Mouse (Mus musculus) hindbrain, embryonic 15.5 days (tissue): ENCODE measurements around the gene Camta1. TPM values are rescaled to one million over a fixed set of nuclear protein-coding genes. Genes with fewer than 3 reads are reported as not detected.
A peak's percentile ranks its signal among the peaks of the same experiment; 100 is the strongest.

Experiments used
- ATAC-seq: fragments of 200-750 bp; cut with Nextera tagmentation; 2 replicates; pipeline ENCODE4 v1.8.0; 2017; ENCODE audit warnings: low read depth, moderate number of reproducible peaks, moderate TSS enrichment; ENCODE audit not compliant: low FRiP score
- H3K27ac ChIP-seq: fragments of 300-500 bp; sonication (generic); replicated peaks from 2 replicates; pipeline ENCODE4 v1.5.1; 2015; ENCODE audit warnings: mild to moderate bottlenecking, inconsistent platforms
- H3K27me3 ChIP-seq: fragments of 300-500 bp; sonication (generic); 2 replicates; pipeline ENCODE4 v1.6.1; 2015; ENCODE audit warnings: control low read depth, inconsistent platforms
- H3K36me3 ChIP-seq: fragments of 300-500 bp; sonication (generic); 2 replicates; pipeline ENCODE4 v1.6.1; 2015; ENCODE audit warnings: control low read depth, inconsistent platforms
- H3K4me1 ChIP-seq: fragments of 300-500 bp; sonication (generic); replicated peaks from 2 replicates; pipeline ENCODE4 v1.6.1; 2015; ENCODE audit warnings: control low read depth, inconsistent platforms
- H3K4me2 ChIP-seq: fragments of 300-500 bp; sonication (generic); 2 replicates; pipeline ENCODE4 v1.6.1; 2015; ENCODE audit warnings: moderate library complexity, mild to moderate bottlenecking, inconsistent platforms
- H3K4me3 ChIP-seq: fragments of 300-500 bp; sonication (generic); 2 replicates; pipeline ENCODE4 v1.5.1; 2015; ENCODE audit warnings: mild to moderate bottlenecking, inconsistent platforms
- H3K9ac ChIP-seq: fragments of 300-500 bp; sonication (generic); 2 replicates; pipeline ENCODE4 v1.6.1; 2015; ENCODE audit warnings: inconsistent platforms
- H3K9me3 ChIP-seq: fragments of 300-500 bp; sonication (generic); 2 replicates; pipeline ENCODE4 v1.6.1; 2016; ENCODE audit warnings: control low read depth, inconsistent platforms
- WGBS: fragments of 180-500 bp; shearing (Covaris S2); methylation state at CpG from one replicate; pipeline ENCODE4 v1.1.7; 2015; 5-methylcytosine and 5-hydroxymethylcytosine counted together
- polyA plus RNA-seq: library from polyadenylated mRNA; unstranded; fragments of >200 nt; fragmentation: Nextera tagmentation; extraction: Ambion mirVana; gene quantifications from 2 replicates; pipeline ENCODE4 v1.2.1, GENCODE M21; 2015

The Camta1 gene
- polyA plus RNA-seq, 1 experiment from 2014 or later, result 150 TPM

DNA sequence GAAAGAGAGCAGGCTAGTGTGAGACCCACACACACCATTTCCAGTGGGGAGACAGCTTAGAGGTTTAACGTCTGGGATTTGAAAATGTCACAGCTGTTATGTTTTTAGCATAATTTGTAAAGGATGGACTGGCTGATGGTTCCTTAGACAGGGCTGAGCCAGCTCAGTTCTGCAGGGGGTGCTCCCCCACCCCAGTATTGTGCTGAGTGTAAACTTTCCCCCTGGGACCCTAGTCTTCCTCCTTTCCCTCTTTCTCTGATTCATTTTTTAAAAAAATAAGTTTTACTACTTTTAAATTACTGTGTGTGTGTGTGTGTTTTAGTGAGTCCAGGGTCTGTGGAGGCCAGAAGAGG, 904.6 kb downstream of the Camta1 start:
- no peak overlapping the region for H3K9ac ChIP-seq
- no peaks in the 10 kb centered on the region for H3K9me3 ChIP-seq
- WGBS, result 33% methylated on average over 1 of the region's 1 CpGs
- no peak overlapping the region for H3K4me3 ChIP-seq
- H3K4me1 ChIP-seq, result peaks cover 7% of the 10 kb centered on the region; the same call in 1 of the 2 replicates
- no peaks in the 10 kb centered on the region for H3K27me3 ChIP-seq
- peak overlapping the region; percentile 67; the same call in 1 of the 2 replicates for H3K27ac ChIP-seq
- H3K4me2 ChIP-seq, result no peak overlapping the region
- H3K36me3 ChIP-seq, result no peaks in the 10 kb centered on the region
- ATAC-seq, result no peak

DNA sequence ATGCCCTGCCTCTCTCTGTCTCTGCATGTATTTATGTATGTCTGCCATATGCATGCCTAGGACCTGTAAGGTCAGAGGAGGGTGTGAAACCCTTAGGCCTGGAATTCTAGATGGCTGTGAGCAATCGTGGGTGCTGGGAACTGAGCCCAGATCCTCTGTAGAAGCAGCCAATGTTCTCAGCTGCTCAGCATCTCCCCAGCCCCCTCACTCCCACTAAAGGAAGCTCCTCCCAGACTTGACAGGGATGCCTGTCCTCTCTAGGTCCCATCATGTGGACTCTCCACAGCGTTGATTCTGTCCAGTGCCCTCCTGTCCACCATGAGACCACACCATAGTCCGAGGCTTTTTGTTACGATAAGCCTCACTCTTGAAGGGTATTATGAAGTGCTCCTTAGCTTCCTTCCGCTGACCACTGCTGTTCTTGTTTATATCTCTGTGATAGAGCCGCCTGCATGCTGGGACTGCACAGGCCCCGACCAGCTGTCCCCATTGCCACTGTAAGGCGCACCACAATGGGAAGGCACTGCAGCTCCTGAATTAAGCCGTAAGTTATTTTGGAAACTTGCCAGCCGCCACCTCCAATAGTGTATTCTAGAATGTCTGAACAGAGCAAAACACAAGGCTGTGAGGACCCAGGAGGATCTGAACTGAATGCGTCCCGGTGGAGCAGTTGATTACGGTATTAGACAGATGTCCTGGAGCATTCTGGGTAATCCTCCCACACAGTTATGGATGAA, 905.1 kb downstream of the Camta1 start:
- no peaks in the 10 kb centered on the region for H3K27me3 ChIP-seq
- H3K4me2 ChIP-seq, result no peak overlapping the region
- no peak overlapping the region for H3K4me3 ChIP-seq
- H3K9me3 ChIP-seq, result no peaks in the 10 kb centered on the region
- 39% methylated on average over 13 of the region's 13 CpGs for WGBS
- no peak overlapping the region for H3K9ac ChIP-seq
- no peaks in the 10 kb centered on the region for H3K36me3 ChIP-seq
- peak; percentile 81 for ATAC-seq
- peaks cover 7% of the 10 kb centered on the region; the same call in 1 of the 2 replicates for H3K4me1 ChIP-seq
- H3K27ac ChIP-seq, result peak overlapping the region; percentile 67

DNA sequence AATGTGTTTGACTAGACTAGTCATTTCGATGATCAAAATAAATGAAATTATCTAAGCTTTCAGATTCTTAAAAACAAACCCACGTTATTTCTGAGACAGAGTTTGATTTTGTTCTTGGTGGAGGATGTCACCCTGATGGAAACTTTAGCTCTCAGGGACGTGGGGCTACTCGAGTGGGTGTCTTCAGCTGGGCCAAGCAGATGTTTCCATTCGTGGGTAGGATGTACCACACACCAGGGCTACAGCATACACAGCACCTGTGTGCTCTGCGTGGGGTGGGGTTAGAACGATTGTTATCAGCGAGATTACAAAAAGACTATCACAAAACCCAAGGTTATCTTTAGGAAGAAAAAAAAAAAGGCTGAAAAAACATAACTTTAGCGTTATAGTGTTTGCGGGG, 910.7 kb downstream of the Camta1 start:
- no peak overlapping the region for H3K4me2 ChIP-seq
- no peak overlapping the region for H3K4me3 ChIP-seq
- no peak overlapping the region for H3K9ac ChIP-seq
- H3K36me3 ChIP-seq, result no peaks in the 10 kb centered on the region
- no peaks in the 10 kb centered on the region for H3K27me3 ChIP-seq
- H3K9me3 ChIP-seq, result no peaks in the 10 kb centered on the region
- H3K4me1 ChIP-seq, result no peaks in the 10 kb centered on the region
- no peak overlapping the region for H3K27ac ChIP-seq
- ATAC-seq, result no peak
- 91% methylated on average over 10 of the region's 10 CpGs for WGBS

DNA sequence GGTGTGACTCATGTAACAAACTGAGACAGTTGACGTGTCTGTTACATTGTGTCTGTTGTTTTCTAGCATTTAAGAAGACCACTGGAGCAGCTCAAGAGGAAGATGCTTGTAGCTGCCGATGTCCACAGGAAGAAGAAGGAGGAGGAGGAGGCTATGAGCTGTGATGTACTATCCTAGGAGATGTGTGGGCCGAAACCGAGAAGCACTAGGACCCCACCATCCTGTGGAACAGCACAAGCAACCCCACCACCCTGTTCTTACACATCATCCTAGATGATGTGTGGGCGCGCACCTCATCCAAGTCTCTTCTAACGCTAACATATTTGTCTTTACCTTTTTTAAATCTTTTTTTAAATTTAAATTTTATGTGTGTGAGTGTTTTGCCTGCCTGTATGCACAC, 917.0 kb downstream of the Camta1 start:
- Histone ChIP-seq H3K4me1 (no peaks in the 10 kb centered on the region), H3K27ac (no peak overlapping the region), H3K27me3 (no peaks in the 10 kb centered on the region), H3K36me3 (no peaks in the 10 kb centered on the region), H3K9ac (no peak overlapping the region), H3K4me2 (no peak overlapping the region), H3K4me3 (no peak overlapping the region), H3K9me3 (no peaks in the 10 kb centered on the region)
- no peak for ATAC-seq
- 95% methylated on average over 7 of the region's 7 CpGs for WGBS

DNA sequence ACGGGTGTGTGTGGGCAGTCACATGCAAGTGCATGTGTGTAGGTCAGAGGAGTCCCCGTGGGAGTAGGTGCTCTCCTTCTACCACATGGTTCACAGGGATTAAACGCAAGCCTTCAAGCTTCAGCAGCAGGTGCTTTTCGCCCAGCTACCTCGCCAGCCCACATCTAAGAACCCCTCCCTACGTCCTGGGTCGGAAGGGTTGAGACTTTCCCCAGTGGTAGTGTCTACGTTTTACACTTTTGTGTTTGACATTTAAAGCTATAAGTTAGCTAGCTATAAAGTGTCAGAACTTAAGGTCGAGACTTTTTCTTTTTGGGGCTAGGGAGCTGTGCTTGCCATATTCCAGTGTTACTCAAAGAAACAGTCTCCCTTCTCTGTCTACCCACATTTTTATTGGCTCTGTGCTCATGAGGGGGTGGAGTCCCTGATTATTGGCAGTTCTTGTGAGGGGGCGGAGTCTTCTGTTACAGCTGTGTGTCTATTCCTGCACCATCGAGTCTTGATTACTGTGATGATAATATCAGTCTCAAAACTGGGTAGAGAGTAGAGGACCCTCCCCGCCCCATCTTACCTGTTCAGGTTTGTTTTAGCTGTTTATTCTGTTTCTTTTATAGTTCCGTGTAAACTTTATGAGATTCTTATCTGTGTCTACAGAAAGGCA, 921.6 kb downstream of the Camta1 start:
- Histone ChIP-seq H3K9ac (no peak overlapping the region), H3K27me3 (no peaks in the 10 kb centered on the region), H3K4me3 (no peak overlapping the region), H3K9me3 (no peaks in the 10 kb centered on the region), H3K4me1 (no peaks in the 10 kb centered on the region), H3K4me2 (no peak overlapping the region), H3K36me3 (no peaks in the 10 kb centered on the region), H3K27ac (no peak overlapping the region)
- 62% methylated on average over 13 of the region's 13 CpGs for whole genome bisulfite sequencing
- ATAC-seq, result no peak

DNA sequence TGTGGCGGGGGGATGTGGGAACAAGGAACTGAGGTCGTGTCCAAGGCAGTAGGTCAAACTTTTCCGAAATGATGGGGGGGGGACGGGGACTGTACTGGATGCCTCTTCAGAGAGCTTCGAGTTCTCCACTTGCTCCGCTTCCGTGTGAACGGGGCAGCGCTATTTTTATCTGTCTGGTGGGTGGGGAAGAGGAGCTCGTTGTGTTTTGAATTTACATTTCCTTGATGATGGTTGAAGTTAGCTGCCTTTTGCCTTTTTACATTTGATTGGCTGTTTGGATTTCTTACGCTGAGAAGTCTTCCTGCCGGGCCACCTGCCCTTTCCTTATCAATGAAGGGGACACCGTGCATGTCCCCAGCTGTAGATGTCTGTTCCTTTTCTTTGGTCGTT, 923.6 kb downstream of the Camta1 start:
- Histone ChIP-seq H3K4me1 (no peaks in the 10 kb centered on the region), H3K27me3 (no peaks in the 10 kb centered on the region), H3K9ac (no peak overlapping the region), H3K4me3 (no peak overlapping the region), H3K27ac (no peak overlapping the region), H3K36me3 (no peaks in the 10 kb centered on the region), H3K9me3 (no peaks in the 10 kb centered on the region), H3K4me2 (peak overlapping the region; percentile 16)
- ATAC-seq, result no peak
- 60% methylated on average over 14 of the region's 14 CpGs for WGBS

DNA sequence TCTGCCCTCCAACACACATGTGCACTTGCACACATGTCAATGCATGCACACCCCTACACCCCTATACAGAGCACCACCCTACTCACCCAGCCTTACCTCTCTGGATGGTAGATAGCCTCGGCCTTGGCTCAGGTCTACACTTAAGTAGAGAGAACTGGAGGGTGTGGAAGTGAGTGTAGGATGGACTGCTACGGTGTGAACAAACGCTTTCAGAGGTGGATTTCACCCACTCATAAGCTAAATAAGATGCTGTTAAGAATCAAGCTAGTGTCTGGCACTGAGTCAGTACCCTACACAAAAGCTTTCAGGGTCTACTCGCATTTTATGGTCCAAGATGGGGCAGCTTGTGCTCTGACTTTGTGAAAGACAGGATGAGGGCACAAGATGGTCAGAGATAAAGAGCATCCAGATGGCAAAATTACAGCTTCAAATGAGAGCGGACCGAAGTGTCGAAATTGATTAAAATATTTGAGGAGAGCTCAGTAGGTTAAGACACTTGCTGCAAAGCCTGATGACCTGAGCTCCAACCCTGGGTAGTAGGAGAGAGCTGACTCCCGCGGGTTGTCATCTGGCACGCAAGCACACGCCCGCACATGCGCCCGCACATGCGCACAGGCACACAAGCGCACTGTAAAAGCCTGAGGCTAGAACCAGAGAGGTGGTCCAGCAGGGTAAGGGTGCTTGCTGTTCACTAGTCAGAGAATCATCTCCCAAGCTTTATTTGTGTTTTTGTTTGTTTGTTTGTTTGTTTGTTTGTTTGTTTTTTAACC, 924.2 kb downstream of the Camta1 start:
- ATAC-seq, result no peak
- H3K9ac ChIP-seq, result no peak overlapping the region
- H3K27me3 ChIP-seq, result no peaks in the 10 kb centered on the region
- H3K4me2 ChIP-seq, result peak overlapping the region; percentile 16
- no peaks in the 10 kb centered on the region for H3K4me1 ChIP-seq
- H3K4me3 ChIP-seq, result no peak overlapping the region
- H3K9me3 ChIP-seq, result no peaks in the 10 kb centered on the region
- no peak overlapping the region for H3K27ac ChIP-seq
- 81% methylated on average over 16 of the region's 16 CpGs for WGBS
- H3K36me3 ChIP-seq, result no peaks in the 10 kb centered on the region

DNA sequence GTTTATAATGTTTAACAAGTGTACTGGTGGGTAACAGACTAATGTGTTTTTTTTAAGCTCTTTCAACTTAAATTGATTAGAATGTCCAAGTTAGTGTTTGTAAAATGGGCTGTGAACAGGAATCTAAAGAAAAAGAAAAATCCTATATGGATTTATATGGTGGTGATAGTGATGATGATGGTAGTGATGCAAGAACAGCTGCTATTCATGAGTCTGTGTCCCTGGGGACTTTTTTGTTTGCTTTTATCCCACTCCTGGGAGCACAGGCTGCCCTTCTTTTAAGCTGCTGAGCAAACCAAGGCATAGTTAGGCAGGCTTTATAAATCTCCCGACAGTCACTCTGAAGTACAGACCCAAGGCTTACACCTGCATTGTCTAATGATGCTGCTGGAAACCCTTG, 928.2 kb downstream of the Camta1 start:
- Histone ChIP-seq H3K4me3 (no peak overlapping the region), H3K4me2 (no peak overlapping the region), H3K4me1 (no peaks in the 10 kb centered on the region), H3K27ac (no peak overlapping the region), H3K9ac (no peak overlapping the region), H3K36me3 (no peaks in the 10 kb centered on the region), H3K27me3 (no peaks in the 10 kb centered on the region), H3K9me3 (no peaks in the 10 kb centered on the region)
- no peak for ATAC-seq
- WGBS, result 82% methylated on average over 1 of the region's 1 CpGs

DNA sequence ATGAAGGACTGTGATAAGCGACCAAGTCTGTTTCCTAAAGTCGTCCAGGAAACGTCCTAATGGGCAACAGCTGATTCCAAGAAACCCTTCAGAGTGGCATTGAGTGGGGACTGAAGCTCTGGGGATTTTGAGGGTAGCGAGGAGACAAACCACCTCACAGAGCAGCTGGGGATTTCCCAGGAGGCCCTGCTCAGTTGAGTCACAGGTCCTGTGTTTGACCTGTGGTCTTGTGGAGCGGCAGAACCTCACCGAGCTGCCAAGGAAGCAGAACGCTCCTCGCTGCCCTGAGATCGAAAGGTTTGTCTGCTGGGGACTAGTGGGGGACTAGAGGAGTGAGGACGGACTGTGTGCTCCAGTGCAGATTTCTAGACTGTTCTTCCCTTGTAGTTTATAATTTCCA, 933.9 kb downstream of the Camta1 start:
- WGBS, result 70% methylated on average over 10 of the region's 10 CpGs
- no peaks in the 10 kb centered on the region for H3K9me3 ChIP-seq
- ATAC-seq, result no peak
- no peaks in the 10 kb centered on the region for H3K36me3 ChIP-seq
- H3K27me3 ChIP-seq, result no peaks in the 10 kb centered on the region
- H3K4me2 ChIP-seq, result no peak overlapping the region
- no peak overlapping the region for H3K9ac ChIP-seq
- no peaks in the 10 kb centered on the region; the same call in 1 of the 2 replicates for H3K4me1 ChIP-seq
- H3K27ac ChIP-seq, result no peak overlapping the region
- no peak overlapping the region for H3K4me3 ChIP-seq

DNA sequence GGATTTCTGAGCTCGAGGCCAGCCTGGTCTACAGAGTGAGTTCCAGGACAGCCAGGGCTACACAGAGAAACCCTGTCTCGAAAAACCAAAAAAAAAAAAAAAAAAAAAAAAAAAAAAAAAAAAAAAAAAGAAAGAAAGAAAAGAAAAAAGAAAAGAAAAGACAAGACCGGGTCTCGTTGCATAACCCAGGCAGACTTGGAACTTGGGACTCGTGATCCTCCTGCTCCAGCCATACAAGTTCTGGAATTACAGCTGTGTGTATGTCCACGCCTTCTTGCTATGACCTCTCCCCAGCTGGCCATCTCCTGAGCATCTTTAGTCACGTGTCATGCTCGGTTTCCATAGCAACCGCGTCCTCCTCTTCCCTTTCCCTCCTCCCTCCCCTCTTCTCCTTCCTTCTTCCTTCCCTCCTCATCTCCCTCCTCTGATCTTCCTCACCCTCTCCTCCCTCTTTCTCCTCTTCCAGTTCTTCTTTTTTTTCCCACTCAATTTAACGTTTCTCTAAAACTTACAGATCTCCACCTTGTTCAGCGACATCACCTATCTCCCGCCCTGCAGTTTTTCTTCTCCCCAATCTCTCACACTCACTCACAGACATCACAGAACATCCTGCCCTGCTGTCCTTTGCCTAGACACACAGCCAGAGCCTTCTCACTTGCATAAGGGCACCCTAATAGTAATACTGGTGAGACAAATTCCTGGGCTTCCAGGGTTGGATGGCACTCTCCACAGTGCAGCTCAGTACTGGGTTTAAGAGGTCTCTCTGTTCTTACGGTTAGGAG, 934.6 kb downstream of the Camta1 start:
- H3K9me3 ChIP-seq, result no peaks in the 10 kb centered on the region
- H3K4me3 ChIP-seq, result no peak overlapping the region

DNA sequence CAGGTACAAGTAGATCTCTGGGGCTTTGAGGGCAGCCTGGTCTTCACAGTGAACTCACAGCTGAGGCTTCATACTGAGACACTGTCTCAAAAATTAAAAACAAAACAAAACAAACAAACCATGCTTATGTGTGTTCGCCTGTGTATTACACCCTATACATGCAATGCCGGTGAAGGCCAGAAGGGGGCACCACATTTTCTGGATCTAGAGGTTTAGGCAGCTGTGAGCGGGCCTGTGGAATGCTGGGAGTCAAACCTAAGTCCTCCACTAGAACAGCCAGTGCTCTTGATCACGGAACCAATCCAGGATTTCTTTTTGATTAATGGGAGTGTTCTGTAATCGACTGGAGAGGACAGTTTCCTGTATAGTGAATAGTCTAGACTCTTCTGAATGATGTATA, 935.8 kb downstream of the Camta1 start:
- Histone ChIP-seq H3K4me1 (no peaks in the 10 kb centered on the region; the same call in 1 of the 2 replicates), H3K36me3 (no peaks in the 10 kb centered on the region), H3K4me2 (no peak overlapping the region), H3K27ac (no peak overlapping the region), H3K4me3 (no peak overlapping the region), H3K9me3 (no peaks in the 10 kb centered on the region), H3K27me3 (no peaks in the 10 kb centered on the region), H3K9ac (no peak overlapping the region)
- no peak for ATAC-seq
- WGBS, result 55% methylated on average over 5 of the region's 5 CpGs

More for the DNA sequence above, 934.6 kb downstream of the Camta1 start:
- H3K36me3 ChIP-seq, result no peaks in the 10 kb centered on the region
- no peak overlapping the region for H3K9ac ChIP-seq
- 50% methylated on average over 14 of the region's 14 CpGs for WGBS
- no peak overlapping the region for H3K27ac ChIP-seq
- H3K4me1 ChIP-seq, result no peaks in the 10 kb centered on the region; the same call in 1 of the 2 replicates
- no peak overlapping the region for H3K4me2 ChIP-seq
- no peak for ATAC-seq
- no peaks in the 10 kb centered on the region for H3K27me3 ChIP-seq
